8 mouse cellular contexts compared by ENCODE assay signal in genomic region chr4:49058557-49058956, GRCm38 (mm10). TPM values are rescaled to one million over a fixed set of nuclear protein-coding genes. Genes with fewer than 3 reads are reported as not detected.
DNase-seq lines count a peak whose midpoint lies in the region; ATAC-seq and TF ChIP-seq lines count a peak whose summit lies in the region.

No protein-coding gene starts in this region.

- peak overlapping the region; percentile 95 for H3K4me2 ChIP-seq in embryonic facial prominence, embryonic 14.5 days (ENCODE audit: low read depth, low read length)
- H3K4me2 ChIP-seq in midbrain, postnatal 0 days (ENCODE audit: low read depth, low read length, poor library complexity, severe bottlenecking): peak overlapping the region; percentile 79

- peaks cover 14% of the 10 kb centered on the region; the same call in 1 of the 2 replicates for H3K27me3 ChIP-seq in embryonic facial prominence, embryonic 14.5 days (replicated peaks; ENCODE audit: control insufficient read depth, insufficient read depth, low read length)
- H3K27me3 ChIP-seq in midbrain, postnatal 0 days (ENCODE audit: insufficient read depth, low read length): no peaks in the 10 kb centered on the region; the same call in 1 of the 2 replicates

- H3K27ac ChIP-seq in layer of hippocampus, adult 2 months: peak overlapping the region; percentile 84; the same call in 1 of the 2 replicates
- H3K27ac ChIP-seq in embryonic facial prominence, embryonic 14.5 days (replicated peaks; ENCODE audit: low read depth, low read length): no peak overlapping the region; the same call in 1 of the 2 replicates
- H3K27ac ChIP-seq in midbrain, postnatal 0 days (ENCODE audit: low read depth, low read length): peak overlapping the region; percentile 82

- no peak for DNase-seq in layer of hippocampus, adult 2 months (ENCODE audit: low spot score in 2 of 2)
- no peak for DNase-seq in layer of hippocampus, postnatal 25 days (ENCODE audit: extremely low spot score in 1 of 2, low spot score in 1 of 2)
- no peak for DNase-seq in embryonic facial prominence, embryonic 14.5 days (ENCODE audit: low spot score)
- DNase-seq in kidney, adult 9 months: peak; percentile 9
- DNase-seq in midbrain, postnatal 0 days (ENCODE audit: low spot score): peak; percentile 16
- DNase-seq in adrenal gland, postnatal 25 days: no peak
- no peak for DNase-seq in frontal cortex, postnatal 14 days (ENCODE audit: low spot score in 2 of 2)

- no peak for ATAC-seq in embryonic facial prominence, embryonic 14.5 days (ENCODE audit: low read depth)
- peak; percentile 12; the same call in 1 of the 2 replicates for ATAC-seq in midbrain, postnatal 0 days (ENCODE audit: low FRiP score)
- no peak for ATAC-seq in megakaryocyte progenitor cell, adult 5-6 weeks (replicated peaks; ENCODE audit: poor library complexity)

- peak overlapping the region; percentile 84 for H3K4me3 ChIP-seq in layer of hippocampus, adult 2 months
- H3K4me3 ChIP-seq in embryonic facial prominence, embryonic 14.5 days (ENCODE audit: low read depth, low read length): peak overlapping the region; percentile 61
- peak overlapping the region; percentile 78 for H3K4me3 ChIP-seq in midbrain, postnatal 0 days (ENCODE audit: low read depth, low read length)

- no peak for TF ChIP-seq CTCF in layer of hippocampus, adult 2 months (conservative IDR thresholded peaks at IDR 0.05)
- no peak for TF ChIP-seq CTCF in midbrain, postnatal 0 days (IDR thresholded peaks at IDR 0.05)

- H3K9me3 ChIP-seq in embryonic facial prominence, embryonic 14.5 days (ENCODE audit: control insufficient read depth, low read length): no peaks in the 10 kb centered on the region
- no peaks in the 10 kb centered on the region for H3K9me3 ChIP-seq in midbrain, postnatal 0 days (ENCODE audit: low read length)

- peak overlapping the region; percentile 62 for H3K9ac ChIP-seq in embryonic facial prominence, embryonic 14.5 days (ENCODE audit: low read depth, low read length)
- H3K9ac ChIP-seq in midbrain, postnatal 0 days (replicated peaks; ENCODE audit: low read length, poor library complexity, severe bottlenecking): peak overlapping the region; percentile 83

- peaks cover 5% of the 10 kb centered on the region for H3K4me1 ChIP-seq in embryonic facial prominence, embryonic 14.5 days (ENCODE audit: control insufficient read depth, insufficient read depth, low read length)
- H3K4me1 ChIP-seq in midbrain, postnatal 0 days (ENCODE audit: insufficient read depth, low read length): peaks cover 13% of the 10 kb centered on the region; the same call in 1 of the 2 replicates

- H3K36me3 ChIP-seq in embryonic facial prominence, embryonic 14.5 days (ENCODE audit: control insufficient read depth, insufficient read depth, low read length): no peaks in the 10 kb centered on the region
- H3K36me3 ChIP-seq in midbrain, postnatal 0 days (ENCODE audit: insufficient read depth, low read length): no peaks in the 10 kb centered on the region

- WGBS in embryonic facial prominence, embryonic 14.5 days: 5% methylated on average over 7 of the region's 7 CpGs
- WGBS in midbrain, postnatal 0 days: 3% methylated on average over 7 of the region's 7 CpGs

RNA-seq across cellular contexts. Expression of gene Plppr1, which starts 0.5 kb away (rescaled TPM):
- total RNA-seq in layer of hippocampus, adult 2 months (2021): 1 to 10 TPM; 8.7 TPM
- 10 to 100 TPM; 12.6 to 13.2 TPM for total RNA-seq in layer of hippocampus, postnatal 25 days (2021)
- 4.7 and 6.4 TPM in 2 replicates for polyA plus RNA-seq in embryonic facial prominence, embryonic 14.5 days (2014; fragmentation: Nextera tagmentation; extraction: Ambion mirVana)
- total RNA-seq in midbrain, postnatal 0 days (2014; rRNA removed): 41.0 and 51.6 TPM in 2 replicates
- polyA plus RNA-seq in midbrain, postnatal 0 days (2015; fragmentation: Nextera tagmentation; extraction: Ambion mirVana): 54.6 and 55.1 TPM in 2 replicates
- total RNA-seq in megakaryocyte progenitor cell, adult 5-6 weeks (2015): not detected in 2 replicates
- total RNA-seq in megakaryocyte progenitor cell, adult 5-6 weeks (2017): not detected in 2 replicates
- total RNA-seq in adrenal gland, postnatal 25 days (2021): 0.15 TPM in 1 of 2 replicates, not detected in the other

Comparison
In these comparisons a context has a peak if more than half of its experiments do, and no peak if none do; other contexts are left out.
1. DNase-seq: peak in kidney, adult 9 months (single experiment) and midbrain, postnatal 0 days (single experiment); none in layer of hippocampus, adult 2 months (0 of 2), layer of hippocampus, postnatal 25 days (0 of 2), embryonic facial prominence, embryonic 14.5 days (single experiment), adrenal gland, postnatal 25 days (single experiment) and frontal cortex, postnatal 14 days (0 of 2).
2. Peak in every context shown above with its lines, with median percentiles within 50 percentile points of each other: H3K4me3 ChIP-seq.